Mouse (Mus musculus): ENCODE measurements around the gene Glce.

- TF ChIP-seq CTCF (IDR thresholded peaks at IDR 0.05; ENCODE audit: control insufficient read depth, insufficient read depth, low read length), result peak; percentile 15; the same call in 1 of the 2 replicates
- TF ChIP-seq POLR2A (IDR thresholded peaks at IDR 0.05; ENCODE audit: borderline replicate concordance, control insufficient read depth, low read depth, low read length), result no peak
Measured at GRCm38 (mm10) chr9:62121551-62122447, 656 bp downstream of the Glce start.
